22 mouse cellular contexts compared by ENCODE assay signal in the genomic region with DNA sequence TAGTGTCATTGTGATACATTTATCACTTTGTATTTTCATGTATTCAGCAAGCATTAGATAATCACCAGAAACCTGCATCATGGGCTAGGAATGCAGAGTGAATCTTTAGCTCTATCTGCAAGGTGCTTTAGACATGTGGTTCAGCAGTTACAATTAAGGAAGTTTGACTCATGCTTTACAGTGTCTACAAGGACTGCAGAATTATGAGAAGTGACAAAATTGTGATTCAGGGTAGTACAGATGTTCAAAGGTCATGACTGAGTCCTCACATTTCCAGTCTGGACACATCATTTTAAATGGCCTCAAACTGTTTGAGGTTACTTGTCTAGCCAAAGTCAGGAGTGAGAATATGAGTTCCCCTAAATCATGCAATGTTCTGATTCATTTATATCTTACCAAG.
DNase-seq lines count a peak whose midpoint lies in the region; ATAC-seq and TF ChIP-seq lines count a peak whose summit lies in the region.
"Had no signal": no experiment of that assay in that cellular context is flagged by ENCODE, and none has a peak within 500 bp of the region (broad histone marks: within the 10 kb centered on the region; RNA-seq: fewer than 3 reads in every experiment).

No protein-coding gene starts in this region.

- no peak overlapping the region for H3ac ChIP-seq in C2C12 (ENCODE audit: control insufficient read depth, insufficient read length, low read depth)

- in situ Hi-C loops in Patski (cut with MboI; ENCODE audit: low pct_unique_long_range_greater_than_20kb), result no loop called here

- no peaks in the 10 kb centered on the region for H3K36me3 ChIP-seq in C2C12 (ENCODE audit: control insufficient read depth, insufficient read depth)
- H3K36me3 ChIP-seq: embryonic facial prominence, embryonic 10.5 days; embryonic facial prominence, embryonic 12.5 days; forebrain, embryonic 10.5 days; forebrain, embryonic 12.5 days had no signal

- H3K79me2 ChIP-seq in C2C12 (ENCODE audit: control insufficient read depth, insufficient read depth), result no peaks in the 10 kb centered on the region

- TF ChIP-seq CTCF in C2C12 (IDR thresholded peaks at IDR 0.05; ENCODE audit: control insufficient read depth, insufficient read depth, insufficient read length) (no peak), Patski (IDR thresholded peaks at IDR 0.05) (no peak)

- H3K79me3 ChIP-seq in C2C12 (ENCODE audit: low read depth), result no peaks in the 10 kb centered on the region

- no peak for ATAC-seq in Patski
- ATAC-seq in frontal cortex, adult (ENCODE audit: low TSS enrichment), result no peak
- ATAC-seq: forebrain, embryonic 14.5 days; forebrain, embryonic 16.5 days had no signal

- H3K4me3 ChIP-seq in C2C12 (ENCODE audit: insufficient read depth, poor library complexity, severe bottlenecking), result no peak overlapping the region
- H3K4me3 ChIP-seq: embryonic facial prominence, embryonic 10.5 days; embryonic facial prominence, embryonic 12.5 days; erythroblast, embryonic 14.5 days; forebrain, embryonic 10.5 days; forebrain, embryonic 12.5 days had no signal

- CTCF ChIA-PET in Patski (lab: Charles Lee), result no interaction called here

- POLR2A ChIA-PET in Patski (lab: Charles Lee), result no interaction called here

- DNase-seq in Patski (ENCODE audit: low read depth, low spot score), result peak; percentile 25
- no peak for DNase-seq in thymus, postnatal 14 days
- DNase-seq in kidney, postnatal 10 days, result no peak
- DNase-seq: adrenal gland, adult 2 months; adrenal gland, postnatal 10 days; adrenal gland, postnatal 25 days; B cell, adult 2 months; cerebellum, adult 11 months; cerebellum, adult 18-20 months; cerebellum, adult 8-10 months; cerebellum, adult 9-11 months; cerebellum, postnatal 14 days; cerebellum, postnatal 36 days had no signal

- H3K27me3 ChIP-seq in C2C12 (ENCODE audit: control insufficient read depth, insufficient read depth, insufficient read length) (no peaks in the 10 kb centered on the region), Patski (no peaks in the 10 kb centered on the region)
- H3K27me3 ChIP-seq: embryonic facial prominence, embryonic 12.5 days; forebrain, embryonic 12.5 days had no signal

TF ChIP-seq in C2C12, 6 proteins besides CTCF, POLR2A, EP300 and RAD21:
- TF ChIP-seq MAX (IDR thresholded peaks at IDR 0.05) (peak; percentile 57), FOSL1 (IDR thresholded peaks at IDR 0.05; ENCODE audit: insufficient read depth, low read length, poor library complexity, severe bottlenecking) (peak; percentile 73), MYOD1 (IDR thresholded peaks at IDR 0.05; ENCODE audit: control insufficient read depth, insufficient read length, low read depth) (peak; percentile 84), MYOG (IDR thresholded peaks at IDR 0.05; ENCODE audit: control insufficient read depth, extremely low read depth, insufficient read length) (no peak)
TF ChIP-seq in C2C12: peak in this region for 3.
